Mouse (Mus musculus) v-Abl transformed pro-B cells (cell line): ENCODE results near the gene Ddx31.

Source experiments
- in situ Hi-C, 2 experiments: fragments of 400-800 bp; cut with MboI; formaldehyde crosslinking; loops; one replicate each; pipeline ENCODE4 v1.15.1; 2025; ENCODE audit not compliant: unreplicated experiment in 2 of 2

Ddx31 gene

DNA sequence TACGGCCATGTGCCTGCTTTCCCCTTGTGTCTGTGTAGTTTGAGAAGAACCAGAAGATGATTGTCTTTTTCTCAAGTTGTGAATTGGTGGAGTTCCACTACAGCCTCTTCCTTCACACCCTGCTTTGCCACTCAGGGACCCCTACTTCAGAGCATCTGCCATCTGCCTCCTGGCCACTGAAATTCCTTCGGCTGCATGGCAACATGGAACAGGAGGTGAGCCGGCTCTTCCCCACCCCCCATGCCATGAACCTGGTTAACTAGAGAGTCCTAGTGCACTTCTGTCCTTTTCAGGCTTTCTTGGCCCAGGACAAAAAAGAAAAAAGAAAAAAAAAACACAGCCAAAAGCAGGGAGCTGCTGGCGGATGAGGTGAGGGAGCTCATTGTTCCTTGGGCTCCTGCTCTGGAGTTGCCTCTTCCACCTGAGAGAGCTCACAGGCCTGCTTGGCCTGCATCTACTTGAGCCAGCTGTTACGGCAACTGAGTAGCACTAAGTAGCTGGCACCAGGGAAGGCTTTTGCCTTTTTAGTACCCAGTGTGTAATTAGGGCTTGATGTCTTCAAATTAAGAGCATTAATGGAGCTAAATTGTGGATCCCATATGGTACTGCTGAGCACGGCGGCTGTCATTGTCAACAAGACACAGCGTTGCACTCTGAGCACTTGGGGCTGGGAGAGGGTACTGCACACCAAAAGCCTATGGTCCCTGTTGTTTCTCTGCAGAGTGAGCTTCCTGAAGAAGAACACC lies 20.6 kb downstream of the Ddx31 start:
- in situ Hi-C loops = loop anchor here (5.0 kb wide), 1 partner anchor 104 kb away; no protein-coding TSS in a partner anchor

DNA sequence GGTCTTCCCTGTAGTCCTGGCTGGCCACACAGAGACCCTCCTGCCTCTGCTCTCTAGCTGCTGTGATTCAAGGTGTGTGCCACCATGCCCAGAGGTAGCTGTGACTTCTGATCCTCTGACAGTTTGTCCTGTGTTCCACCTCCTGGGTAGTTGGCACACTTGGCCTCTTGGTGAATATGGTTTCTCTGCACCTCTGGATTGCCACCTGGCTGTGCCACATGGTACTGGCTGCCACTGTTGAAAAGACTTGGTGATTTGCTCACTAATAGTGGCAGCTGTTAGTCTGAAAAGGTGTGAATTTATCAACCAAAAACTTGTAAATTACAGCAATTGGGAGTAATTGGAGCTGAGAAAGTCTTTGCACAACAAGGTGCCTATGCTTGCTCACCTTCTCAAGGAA lies 23.7 kb downstream of the Ddx31 start:
- in situ Hi-C loops = loop anchor here (5.0 kb wide), 1 partner anchor 107 kb away; no protein-coding TSS in a partner anchor

DNA sequence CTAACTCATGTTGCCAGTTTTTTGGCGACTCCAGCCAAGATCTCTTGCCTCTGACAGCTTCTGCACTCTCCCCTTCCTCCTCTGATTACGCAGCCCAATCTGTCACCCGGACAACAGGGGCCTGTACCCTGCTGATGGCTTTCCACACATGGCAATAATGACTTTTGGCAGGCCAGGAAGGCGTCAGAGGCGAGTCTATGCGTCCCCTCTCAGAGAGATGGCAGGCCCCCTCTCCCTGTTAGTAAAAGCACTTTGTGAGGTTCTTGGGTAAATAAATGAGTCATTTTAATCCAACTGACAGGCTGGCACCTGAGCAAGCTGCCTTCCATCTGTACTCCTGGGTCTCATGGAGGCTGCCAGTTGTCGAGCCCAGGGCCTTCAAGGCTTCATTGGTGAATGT lies 27.3 kb downstream of the Ddx31 start:
- in situ Hi-C loops = no loop called here

DNA sequence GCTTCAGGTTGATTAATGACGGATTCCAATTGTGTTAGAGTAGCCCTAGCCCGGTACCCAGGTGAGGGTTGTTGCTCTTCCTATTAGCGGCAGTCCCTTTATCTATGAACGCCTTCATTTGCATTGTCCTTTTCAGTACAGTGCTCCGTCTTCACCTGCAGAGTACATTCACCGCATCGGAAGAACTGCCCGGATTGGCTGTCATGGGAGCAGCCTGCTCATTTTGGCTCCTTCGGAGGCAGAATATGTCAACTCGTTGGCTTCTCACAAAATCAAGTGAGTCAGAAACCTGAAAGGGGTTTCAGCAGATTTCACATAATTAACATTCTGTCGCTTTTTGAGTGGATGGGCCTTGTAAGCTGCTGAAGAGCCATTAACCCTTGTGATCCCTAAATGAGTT lies 35.3 kb downstream of the Ddx31 start:
- in situ Hi-C loops = no loop called here

DNA sequence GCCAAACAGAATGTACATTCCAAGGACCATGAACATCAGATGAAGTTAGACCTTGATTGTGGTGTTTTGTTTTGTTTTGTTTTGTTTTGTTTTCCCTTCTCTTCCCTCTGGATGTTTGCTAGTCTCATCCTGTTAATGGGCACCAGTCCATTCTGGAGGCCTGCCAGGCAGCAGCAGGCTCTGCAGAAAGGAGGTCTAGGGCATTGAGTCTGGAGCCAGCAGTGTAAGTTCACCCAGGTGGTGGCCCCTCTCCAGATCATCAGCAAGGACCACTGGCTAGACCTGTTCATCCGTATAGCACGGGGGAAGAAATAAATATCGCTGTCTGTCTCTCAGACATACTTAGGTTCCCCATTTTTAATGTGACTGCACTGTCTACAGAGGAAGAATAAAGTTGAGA lies 41.1 kb downstream of the Ddx31 start:
- in situ Hi-C loops = no loop called here

DNA sequence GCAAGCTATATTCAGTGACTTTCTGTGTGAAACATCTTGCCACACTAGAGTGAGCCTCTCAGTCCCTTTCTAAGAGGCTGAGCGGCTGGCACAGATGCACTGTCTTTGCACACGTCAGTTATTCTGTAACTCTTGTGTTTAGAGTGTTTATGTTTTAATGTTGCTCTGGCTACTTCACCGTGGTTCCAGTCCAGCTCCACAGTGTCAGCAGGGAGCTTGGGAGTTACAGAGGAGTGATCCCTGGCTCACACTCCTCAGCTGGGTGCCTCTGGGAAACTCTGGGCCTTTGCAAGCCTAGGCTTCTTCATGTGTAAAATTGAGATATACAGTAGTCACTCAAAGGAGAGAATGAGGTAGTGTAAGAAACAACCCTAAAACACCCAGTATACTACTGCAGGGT lies 41.8 kb downstream of the Ddx31 start:
- in situ Hi-C loops = no loop called here

DNA sequence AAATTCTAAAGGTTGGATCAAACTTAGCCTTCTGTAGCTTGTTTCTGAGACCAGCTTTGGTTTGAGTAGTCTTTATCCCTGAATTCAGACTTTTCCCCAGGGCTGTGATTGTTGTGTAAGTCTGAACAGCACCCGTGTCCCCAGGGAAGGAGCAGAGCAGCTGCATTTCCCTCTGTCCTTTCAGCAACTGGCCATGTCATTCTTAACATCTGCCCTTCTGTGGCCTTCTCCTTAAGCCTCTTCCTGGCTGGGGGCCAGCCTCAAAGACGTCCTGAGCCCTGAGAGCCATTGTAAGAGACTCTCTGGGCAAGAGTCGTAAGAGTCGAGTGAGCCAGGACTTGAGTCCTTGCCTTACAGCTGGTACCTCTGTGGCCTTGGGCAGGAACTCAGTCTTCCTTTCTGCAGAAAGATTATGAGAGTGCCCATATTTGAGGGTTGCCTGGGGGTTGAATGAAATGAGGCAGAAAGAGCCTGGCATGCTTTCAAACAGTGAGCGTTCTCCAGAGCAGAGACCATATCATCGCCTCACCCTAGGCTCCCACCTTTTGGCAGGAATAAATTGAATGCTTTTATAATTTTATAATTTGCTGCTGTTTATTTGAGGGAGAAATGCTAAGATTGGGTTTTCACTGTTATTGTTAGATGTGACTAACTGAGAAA lies 42.8 kb downstream of the Ddx31 start:
- in situ Hi-C loops = no loop called here

DNA sequence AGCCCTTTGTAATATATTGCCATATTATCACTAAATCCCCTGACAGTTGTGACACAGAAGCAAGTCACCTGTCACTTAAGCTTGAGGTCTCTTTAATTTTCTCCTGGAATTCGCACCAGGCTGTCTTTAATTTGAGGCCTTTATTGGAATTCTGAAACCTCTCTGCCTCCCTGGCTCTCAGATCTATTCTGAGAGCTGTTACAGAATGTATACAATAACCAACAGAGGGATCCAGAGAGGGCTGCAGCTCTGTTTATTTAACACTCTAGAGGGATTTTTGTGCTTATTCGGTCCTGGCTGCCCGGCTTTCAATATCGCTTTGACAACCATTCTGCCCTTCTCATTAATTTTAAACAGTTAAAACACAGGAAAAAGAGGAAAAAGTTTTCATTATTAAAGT lies 44.7 kb downstream of the Ddx31 start:
- in situ Hi-C loops = no loop called here

DNA sequence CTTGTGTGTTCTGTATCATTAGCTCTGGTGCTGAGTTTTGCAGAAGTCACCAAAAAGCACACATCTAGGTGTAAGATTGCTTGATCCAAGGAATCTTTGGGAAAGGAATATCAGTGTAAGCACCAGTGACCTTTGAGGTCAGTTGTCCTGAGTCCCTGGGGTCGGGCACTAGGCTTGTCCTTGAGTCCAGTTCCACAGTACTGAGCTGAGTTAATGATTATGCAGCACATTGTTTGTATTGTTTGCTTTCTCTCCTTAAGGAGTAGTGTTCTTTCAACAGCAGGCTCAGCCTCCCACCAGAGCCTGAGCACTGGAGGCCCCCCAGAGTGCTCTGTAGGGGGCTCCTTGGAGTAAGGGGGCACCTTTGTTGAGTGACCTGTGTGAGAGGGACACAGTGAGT lies 52.6 kb downstream of the Ddx31 start:
- in situ Hi-C loops = no loop called here

DNA sequence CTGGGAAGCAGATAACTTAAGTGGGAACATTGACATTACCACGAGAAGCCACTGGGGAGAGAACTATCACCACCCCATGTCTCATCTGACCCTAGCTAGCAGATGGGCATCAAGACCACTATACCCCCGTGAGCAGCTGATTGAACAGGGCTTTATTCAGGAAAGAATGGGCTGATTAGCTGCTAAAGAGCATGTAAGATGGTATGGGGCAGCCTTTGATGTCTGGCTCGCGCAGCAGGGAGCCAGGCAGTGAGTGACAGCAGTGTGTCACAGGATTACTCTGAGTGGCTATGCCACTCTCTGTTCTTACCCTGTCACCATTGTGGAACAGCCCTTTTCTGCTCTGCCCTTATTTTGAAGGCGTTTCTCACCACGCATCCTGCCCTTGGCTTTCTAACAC lies 53.3 kb downstream of the Ddx31 start:
- in situ Hi-C loops = no loop called here

DNA sequence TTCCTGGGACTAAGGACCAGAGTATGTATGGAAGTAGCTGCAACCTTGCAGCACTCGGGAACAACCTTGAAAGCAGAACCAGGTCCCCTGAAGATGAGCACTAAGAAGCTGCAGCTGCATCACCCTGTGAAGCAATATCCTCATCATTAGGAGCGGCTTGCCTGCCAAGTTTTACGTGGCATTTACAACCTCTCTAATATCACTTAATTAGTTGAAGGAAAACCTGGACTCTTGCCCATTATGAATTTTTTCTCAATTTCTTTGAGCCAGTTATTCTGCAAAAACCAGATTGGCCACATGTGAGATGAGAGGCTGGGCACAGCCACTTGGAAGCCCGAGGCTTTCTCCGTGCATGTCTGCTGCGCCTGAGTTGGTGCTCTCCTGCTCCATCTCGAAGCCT lies 55.7 kb downstream of the Ddx31 start:
- in situ Hi-C loops = no loop called here

DNA sequence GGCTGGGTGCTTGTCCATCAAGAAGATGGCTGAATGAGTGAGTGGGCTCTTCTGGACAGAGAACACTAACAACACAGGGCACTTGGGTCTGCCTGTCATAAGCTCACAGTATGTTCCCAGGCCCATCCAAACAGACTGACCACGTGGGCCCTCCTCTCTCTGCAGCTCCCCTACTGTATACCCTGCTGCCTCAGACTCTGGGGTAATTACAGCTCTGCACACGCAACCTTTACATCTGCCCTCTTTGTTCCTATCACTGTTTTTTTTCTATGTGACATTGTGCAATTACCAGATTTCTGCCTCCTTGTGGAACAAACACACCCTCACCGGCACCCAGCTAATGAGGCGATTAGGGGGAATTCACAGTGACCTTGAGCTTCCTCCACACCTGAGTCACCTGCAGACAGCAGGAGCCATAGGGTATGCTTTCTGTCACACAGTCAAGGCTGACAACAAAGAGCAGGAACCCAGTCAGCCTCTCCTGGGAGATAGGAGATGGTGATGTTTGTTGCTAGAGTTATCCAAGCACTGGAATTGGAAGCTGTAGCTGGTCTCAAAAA lies 57.2 kb downstream of the Ddx31 start:
- in situ Hi-C loops = no loop called here

DNA sequence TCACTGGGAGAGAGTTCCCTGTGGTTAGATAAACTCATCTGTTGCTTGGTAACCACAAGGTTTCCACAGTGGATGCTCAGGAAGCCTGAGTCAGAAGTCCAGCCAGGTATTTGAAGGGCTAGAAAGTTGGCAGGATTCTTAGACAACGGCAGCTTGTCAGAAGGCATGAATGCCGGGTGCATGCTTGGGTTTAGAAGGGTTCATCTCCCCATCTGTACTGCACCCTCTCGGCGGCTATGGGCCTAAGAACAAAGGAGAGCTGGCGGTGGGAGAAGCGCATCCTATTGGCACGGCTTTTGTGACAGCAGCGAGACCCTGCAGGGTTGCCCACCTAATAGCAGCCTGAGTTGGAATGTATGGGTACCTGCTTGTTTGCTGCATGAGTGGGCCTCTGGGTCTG lies 62.1 kb downstream of the Ddx31 start:
- in situ Hi-C loops = loop anchor here (25.0 kb wide), 2 partner anchors 260 to 685 kb away; no protein-coding TSS in a partner anchor

DNA sequence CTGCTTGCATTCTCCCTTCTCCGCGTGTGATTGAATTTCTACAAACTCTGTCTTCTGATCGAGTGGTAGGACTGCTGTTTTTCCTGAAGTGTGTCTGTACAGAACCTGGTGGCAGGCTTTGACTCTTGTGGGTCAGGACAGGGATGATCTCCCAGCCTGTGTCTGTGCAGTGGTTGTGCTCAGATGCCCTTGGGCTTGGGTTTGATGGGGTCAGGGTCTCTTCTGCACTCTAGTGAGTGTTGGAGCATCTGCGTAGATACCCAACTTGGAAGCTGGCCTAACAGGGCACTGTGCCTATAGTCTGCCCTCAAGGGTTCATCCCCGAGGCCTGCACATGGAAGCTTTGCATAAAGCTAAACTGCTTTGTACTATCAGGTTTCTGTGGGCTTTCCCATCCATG lies 63.7 kb downstream of the Ddx31 start:
- in situ Hi-C loops = loop anchor here (25.0 kb wide), 2 partner anchors 258 to 683 kb away; no protein-coding TSS in a partner anchor

DNA sequence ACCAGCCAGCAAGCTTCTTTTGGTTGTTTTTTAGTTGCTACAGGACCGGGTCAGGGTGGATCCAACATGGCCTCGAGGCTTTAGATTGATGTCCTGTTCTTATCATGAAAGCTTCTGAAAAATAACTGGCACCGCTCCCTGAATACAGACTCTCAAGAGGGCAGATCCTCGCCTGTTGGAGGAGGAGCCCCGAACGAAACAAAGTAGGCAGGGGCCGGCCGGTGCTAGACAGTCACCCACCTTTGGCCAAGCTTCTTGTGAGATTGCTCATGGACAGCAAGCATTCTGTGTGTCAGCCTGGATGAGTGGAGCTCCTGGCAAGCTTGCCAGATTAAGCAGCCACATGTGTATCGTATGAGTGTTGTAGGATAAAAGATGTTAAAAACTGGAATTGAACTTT lies 64.6 kb downstream of the Ddx31 start:
- in situ Hi-C loops = loop anchor here (25.0 kb wide), 2 partner anchors 258 to 683 kb away; no protein-coding TSS in a partner anchor

DNA sequence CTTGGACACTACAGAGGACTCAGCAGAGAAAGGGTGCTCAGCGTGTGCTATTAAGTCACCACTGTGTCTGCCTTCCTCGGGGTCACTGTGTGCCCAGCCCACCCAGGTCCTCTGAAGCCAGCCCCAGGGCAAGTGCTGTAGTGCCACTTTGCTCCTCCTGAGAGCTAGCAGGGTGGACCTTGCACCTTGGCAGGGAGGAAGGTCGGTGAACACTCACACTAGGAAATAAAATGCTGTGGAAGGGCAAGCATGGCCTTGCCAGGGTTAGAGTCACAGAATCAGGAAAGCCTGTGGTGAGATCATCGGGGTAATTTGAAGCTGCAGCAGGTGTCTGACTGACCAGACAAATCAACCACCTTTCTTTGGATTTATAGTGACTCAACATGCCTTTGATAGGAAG lies 65.4 kb downstream of the Ddx31 start:
- in situ Hi-C loops = loop anchor here (25.0 kb wide), 2 partner anchors 257 to 682 kb away; no protein-coding TSS in a partner anchor

DNA sequence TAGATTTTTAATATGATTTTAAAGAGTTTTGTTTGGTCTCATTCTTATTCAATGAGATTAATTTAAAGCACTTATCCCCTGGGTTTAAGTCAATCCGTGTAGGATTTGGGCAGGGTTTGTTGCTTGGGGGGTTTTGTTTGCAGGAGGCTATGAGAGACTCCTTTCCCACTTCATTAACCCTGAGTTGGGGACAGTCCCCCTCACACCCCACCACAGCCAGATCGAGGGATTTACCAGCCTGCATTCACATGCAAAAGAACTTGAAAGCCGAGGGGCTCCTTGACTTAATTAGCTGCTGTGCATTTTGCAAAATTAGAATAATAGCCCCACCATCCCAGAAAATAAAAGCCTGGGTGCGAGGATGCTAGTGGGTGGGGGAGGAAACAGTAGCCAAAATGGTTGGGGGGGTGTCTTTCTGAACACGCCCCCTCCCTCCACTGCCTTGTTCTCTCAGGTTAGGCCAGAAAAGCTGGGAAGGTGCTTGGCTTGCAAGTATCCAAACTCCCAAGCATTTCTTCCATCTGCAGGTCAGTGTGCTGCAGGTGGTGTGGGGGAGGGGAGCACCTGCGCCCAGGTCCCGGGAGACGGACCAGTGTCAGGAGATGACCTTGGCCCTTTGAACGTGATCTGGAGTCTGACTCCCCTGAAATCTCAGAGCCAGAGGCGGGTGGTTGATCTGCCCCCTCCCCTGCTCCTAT lies 67.6 kb downstream of the Ddx31 start:
- in situ Hi-C loops = loop anchor here (25.0 kb wide), 2 partner anchors 254 to 679 kb away; no protein-coding TSS in a partner anchor

DNA sequence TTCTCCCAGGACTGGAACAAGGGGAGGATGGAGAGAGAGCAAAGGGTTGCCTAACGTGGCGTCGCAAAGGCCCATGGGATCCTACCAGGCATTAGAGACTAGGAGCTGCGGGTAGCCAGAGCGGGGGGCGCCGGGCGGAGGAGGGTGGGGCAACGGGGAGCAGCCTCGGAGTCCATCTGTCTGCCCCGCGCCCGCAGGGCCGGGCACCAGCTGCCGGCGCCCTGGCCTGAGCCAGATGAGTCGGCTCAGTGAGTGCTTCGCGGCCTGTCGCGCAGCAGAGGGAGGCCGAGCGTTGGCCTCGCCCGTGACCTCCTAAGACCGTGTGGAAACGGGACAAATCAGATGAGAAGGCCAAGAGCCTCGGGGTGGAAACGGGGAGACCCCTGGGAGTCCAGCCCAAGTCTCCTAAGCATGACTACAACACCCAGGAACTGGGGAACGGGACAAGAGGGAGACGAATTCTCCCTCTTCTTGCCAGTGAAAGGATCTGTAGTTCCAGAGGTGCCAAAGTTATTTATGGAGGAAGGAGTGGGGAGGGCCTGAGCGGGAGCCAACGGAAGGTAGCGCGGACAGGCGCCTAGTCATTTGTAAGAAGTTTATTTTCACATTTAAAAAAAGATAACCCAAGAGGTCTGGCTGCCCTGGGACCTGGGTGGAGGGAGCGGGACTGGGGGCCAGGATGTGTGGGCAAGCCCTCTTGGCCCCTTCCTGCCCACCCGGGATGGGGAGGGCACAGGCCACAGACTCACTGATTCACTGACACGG lies 68.4 kb downstream of the Ddx31 start:
- in situ Hi-C loops = loop anchor here (25.0 kb wide), 2 partner anchors 254 to 679 kb away; no protein-coding TSS in a partner anchor

DNA sequence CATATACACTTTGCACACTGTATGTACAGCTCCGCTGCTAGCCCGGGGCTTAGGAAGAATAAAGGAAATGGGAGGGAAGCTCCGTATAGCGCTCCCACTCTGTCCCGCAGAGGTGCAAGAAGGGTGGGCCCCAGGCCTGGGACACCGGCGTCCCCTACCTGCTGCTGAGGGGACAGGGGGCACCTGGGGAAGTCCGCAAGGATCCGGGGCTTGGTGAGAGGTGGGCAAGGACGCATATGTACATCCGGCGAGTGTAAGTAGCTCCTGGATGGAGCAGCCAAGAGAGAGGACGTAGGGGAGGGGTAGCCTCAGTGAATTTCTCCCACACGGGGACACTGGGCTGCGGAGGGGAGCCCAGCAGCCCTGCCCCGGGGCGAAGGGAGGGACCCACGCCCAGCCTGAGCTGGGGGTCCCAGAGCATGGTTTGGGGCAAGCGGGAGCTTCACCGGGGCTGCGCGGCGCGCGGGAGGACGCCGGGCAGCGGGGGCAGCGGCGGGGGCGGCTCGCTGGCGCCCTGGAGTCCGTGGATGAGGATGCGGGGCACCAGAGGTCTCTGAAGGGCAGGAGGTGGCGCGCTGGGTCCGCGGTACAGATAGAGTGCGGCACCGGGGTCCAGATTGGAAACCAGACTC lies 69.1 kb downstream of the Ddx31 start:
- in situ Hi-C loops = loop anchor here (25.0 kb wide), 2 partner anchors 253 to 678 kb away; no protein-coding TSS in a partner anchor
